Mouse (Mus musculus) embryonic facial prominence, embryonic 11.5 days (tissue): ENCODE measurements around the gene Cutc. TPM values are rescaled to one million over a fixed set of nuclear protein-coding genes. Genes with fewer than 3 reads are reported as not detected.
A peak's percentile ranks its signal among the peaks of the same experiment; 100 is the strongest.

Experiments
- ATAC-seq: fragments of 200-750 bp; cut with Nextera tagmentation; replicated peaks from 2 replicates; pipeline ENCODE4 v1.8.0; 2017; ENCODE audit warnings: low read depth; ENCODE audit not compliant: insufficient number of reproducible peaks, low FRiP score, low TSS enrichment
- DNase-seq: peaks from one replicate; pipeline ENCODE4 v3.0.0-alpha.2; 2015; ENCODE audit warnings: low spot score
- H3K27ac ChIP-seq: fragments of 300-500 bp; sonication (generic); replicated peaks from 2 replicates; pipeline ENCODE4 v1.5.1; 2014; ENCODE audit warnings: mild to moderate bottlenecking, low read depth, low read length, control low read depth
- H3K27me3 ChIP-seq: fragments of 300-500 bp; sonication (generic); 2 replicates; pipeline ENCODE4 v1.6.1; 2014; ENCODE audit warnings: mild to moderate bottlenecking, low read length, moderate library complexity, mixed read lengths; ENCODE audit not compliant: control insufficient read depth, insufficient read depth
- H3K36me3 ChIP-seq: fragments of 300-500 bp; sonication (generic); replicated peaks from 2 replicates; pipeline ENCODE4 v1.6.1; 2014; ENCODE audit warnings: low read depth, mild to moderate bottlenecking, low read length, moderate library complexity, mixed read lengths; ENCODE audit not compliant: control insufficient read depth, insufficient read depth
- H3K4me1 ChIP-seq: fragments of 300-500 bp; sonication (generic); 2 replicates; pipeline ENCODE4 v1.6.1; 2014; ENCODE audit warnings: low read length, mixed read lengths; ENCODE audit not compliant: control insufficient read depth, insufficient read depth
- H3K4me2 ChIP-seq: fragments of 300-500 bp; sonication (generic); 2 replicates; pipeline ENCODE4 v1.6.1; 2014; ENCODE audit warnings: low read depth, mild to moderate bottlenecking, control low read depth, low read length, moderate library complexity
- H3K4me3 ChIP-seq: fragments of 300-500 bp; sonication (generic); 2 replicates; pipeline ENCODE4 v1.5.1; 2014; ENCODE audit warnings: low read depth, low read length, control low read depth
- H3K9ac ChIP-seq: fragments of 300-500 bp; sonication (generic); replicated peaks from 2 replicates; pipeline ENCODE4 v1.6.1; 2014; ENCODE audit warnings: mild to moderate bottlenecking, control low read depth, low read length
- H3K9me3 ChIP-seq: fragments of 300-500 bp; sonication (generic); replicated peaks from 2 replicates; pipeline ENCODE4 v1.6.1; 2016; ENCODE audit warnings: mild to moderate bottlenecking, low read length, inconsistent platforms, mixed read lengths; ENCODE audit not compliant: control insufficient read depth
- WGBS: fragments of 180-500 bp; shearing (Covaris S2); extraction: QIAGEN DNeasy Blood & Tissue Kit; methylation state at CpG from one replicate; pipeline ENCODE4 v1.1.7; 2014; 5-methylcytosine and 5-hydroxymethylcytosine counted together
- polyA plus RNA-seq: library from polyadenylated mRNA; unstranded; fragments of >200 nt; fragmentation: Nextera tagmentation; extraction: Ambion mirVana; gene quantifications from 2 replicates; pipeline ENCODE4 v1.2.1, GENCODE M21; 2014

The Cutc gene
- polyA plus RNA-seq, 1 experiment from 2014 or later = 15.0 TPM

GRCm38 (mm10) chr19:43720061-43720460 is 32.7 kb upstream of the Cutc start:
- Histone ChIP-seq H3K9ac (no peak overlapping the region), H3K4me3 (no peak overlapping the region), H3K4me2 (no peak overlapping the region), H3K9me3 (no peaks in the 10 kb centered on the region), H3K4me1 (no peaks in the 10 kb centered on the region), H3K27me3 (no peaks in the 10 kb centered on the region), H3K36me3 (no peaks in the 10 kb centered on the region; the same call in 1 of the 2 replicates), H3K27ac (no peak overlapping the region)
- DNase-seq (no peak), ATAC-seq (no peak)
- 94% methylated on average over 11 of the region's 11 CpGs for WGBS

- ATAC-seq = no peak
- Histone ChIP-seq H3K4me1 (no peaks in the 10 kb centered on the region), H3K4me3 (no peak overlapping the region), H3K9ac (no peak overlapping the region), H3K4me2 (no peak overlapping the region), H3K36me3 (no peaks in the 10 kb centered on the region; the same call in 1 of the 2 replicates), H3K27me3 (no peaks in the 10 kb centered on the region), H3K27ac (no peak overlapping the region), H3K9me3 (no peaks in the 10 kb centered on the region)
- no peak for DNase-seq
- WGBS = 76% methylated on average over 7 of the region's 8 CpGs
These were observed 29.9 kb upstream of the Cutc start for GRCm38 (mm10) chr19:43722891-43723290.

DNA sequence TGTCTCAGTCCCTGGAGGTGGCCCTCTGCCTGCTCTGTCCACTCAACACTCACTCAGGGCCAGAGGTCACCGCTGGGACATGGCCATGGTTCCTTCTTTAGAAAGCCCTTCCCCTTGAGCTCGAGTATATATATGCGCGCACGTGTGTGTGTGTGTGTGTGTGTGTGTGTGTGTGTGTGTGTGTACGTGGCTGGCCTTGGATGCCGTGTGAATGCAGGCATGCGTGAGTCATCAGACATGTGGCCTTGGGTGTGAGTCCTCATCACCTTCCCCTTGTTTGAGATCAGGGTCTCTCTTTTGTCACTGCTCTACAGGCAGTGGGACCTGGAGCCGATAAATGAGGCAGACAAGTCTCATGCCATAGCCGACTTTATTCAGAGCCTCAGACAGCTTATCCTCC is 29.3 kb upstream of the Cutc start:
- WGBS = 81% methylated on average over 10 of the region's 10 CpGs
- no peaks in the 10 kb centered on the region for H3K9me3 ChIP-seq
- H3K27ac ChIP-seq = no peak overlapping the region
- DNase-seq (no peak), ATAC-seq (no peak)
- no peak overlapping the region for H3K4me3 ChIP-seq
- H3K9ac ChIP-seq = no peak overlapping the region
- no peaks in the 10 kb centered on the region; the same call in 1 of the 2 replicates for H3K36me3 ChIP-seq
- no peaks in the 10 kb centered on the region for H3K4me1 ChIP-seq
- H3K27me3 ChIP-seq = no peaks in the 10 kb centered on the region
- no peak overlapping the region for H3K4me2 ChIP-seq

- Histone ChIP-seq H3K36me3 (no peaks in the 10 kb centered on the region; the same call in 1 of the 2 replicates), H3K4me2 (no peak overlapping the region), H3K4me3 (no peak overlapping the region), H3K9me3 (no peaks in the 10 kb centered on the region), H3K27me3 (no peaks in the 10 kb centered on the region), H3K4me1 (no peaks in the 10 kb centered on the region), H3K9ac (no peak overlapping the region), H3K27ac (no peak overlapping the region)
- DNase-seq (no peak), ATAC-seq (no peak)
- WGBS = 92% methylated on average over 20 of the region's 20 CpGs
These were observed 28.6 kb upstream of the Cutc start for GRCm38 (mm10) chr19:43724194-43724593.

DNA sequence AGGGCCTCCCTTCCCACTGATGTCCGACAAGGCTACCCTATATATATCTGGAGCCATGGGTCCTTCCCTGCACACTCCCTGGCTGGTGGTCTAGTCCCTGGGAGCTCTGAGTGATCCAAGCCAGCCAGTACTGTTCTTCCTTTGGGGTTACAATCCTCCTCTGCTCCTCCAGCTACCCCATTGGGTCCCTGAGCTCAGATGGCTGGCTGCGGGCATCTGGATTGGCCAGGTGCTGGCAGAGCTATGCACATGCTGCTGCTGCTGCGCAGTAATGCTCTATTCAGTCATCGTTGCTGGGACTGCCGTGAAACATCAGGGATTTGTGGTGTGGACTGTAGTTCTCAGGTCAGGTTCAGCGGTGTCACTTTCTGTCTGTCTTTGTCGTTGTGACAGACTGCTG is 28.0 kb upstream of the Cutc start:
- Histone ChIP-seq H3K4me1 (no peaks in the 10 kb centered on the region), H3K27ac (no peak overlapping the region), H3K36me3 (no peaks in the 10 kb centered on the region; the same call in 1 of the 2 replicates), H3K4me2 (no peak overlapping the region), H3K9me3 (no peaks in the 10 kb centered on the region), H3K4me3 (no peak overlapping the region), H3K9ac (no peak overlapping the region), H3K27me3 (no peaks in the 10 kb centered on the region)
- DNase-seq (no peak), ATAC-seq (peak; percentile 34; the same call in 1 of the 2 replicates)
- 87% methylated on average over 7 of the region's 7 CpGs for WGBS

DNA sequence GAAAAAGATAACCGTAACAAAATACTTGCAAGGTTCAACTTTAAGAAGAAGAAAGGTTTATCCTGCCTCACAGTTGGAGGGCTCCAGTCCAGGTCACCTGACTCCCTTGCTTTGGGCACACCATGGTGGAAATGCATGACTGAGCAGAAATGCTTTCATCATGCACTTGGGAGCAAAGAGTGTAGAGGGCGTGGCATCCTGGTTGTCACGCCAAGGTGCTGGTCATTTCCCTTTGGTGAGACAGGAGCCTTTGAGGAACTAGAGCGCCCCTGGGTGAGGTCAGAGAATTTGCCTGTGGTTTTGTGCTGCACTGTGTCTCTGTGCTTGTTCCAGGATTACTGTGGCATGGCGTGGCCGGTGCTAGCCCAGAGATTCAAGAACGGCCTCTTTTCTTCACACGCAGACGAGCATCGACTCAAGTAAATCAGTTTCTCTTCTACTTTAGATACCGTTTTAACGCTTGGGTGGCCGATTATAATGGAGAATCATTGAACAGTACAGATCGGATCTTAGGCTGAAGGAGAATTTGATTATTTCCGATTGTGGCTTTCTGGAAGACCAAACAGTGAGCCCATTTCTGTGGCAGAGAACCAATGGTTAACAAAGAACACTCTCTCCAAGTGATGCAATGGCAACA is 26.2 kb upstream of the Cutc start:
- ATAC-seq (no peak), DNase-seq (no peak)
- H3K36me3 ChIP-seq = no peaks in the 10 kb centered on the region; the same call in 1 of the 2 replicates
- H3K27me3 ChIP-seq = no peaks in the 10 kb centered on the region
- no peak overlapping the region for H3K27ac ChIP-seq
- H3K9me3 ChIP-seq = no peaks in the 10 kb centered on the region
- no peaks in the 10 kb centered on the region for H3K4me1 ChIP-seq
- no peak overlapping the region for H3K4me3 ChIP-seq
- H3K9ac ChIP-seq = no peak overlapping the region
- WGBS = 91% methylated on average over 15 of the region's 15 CpGs
- H3K4me2 ChIP-seq = no peak overlapping the region

DNA sequence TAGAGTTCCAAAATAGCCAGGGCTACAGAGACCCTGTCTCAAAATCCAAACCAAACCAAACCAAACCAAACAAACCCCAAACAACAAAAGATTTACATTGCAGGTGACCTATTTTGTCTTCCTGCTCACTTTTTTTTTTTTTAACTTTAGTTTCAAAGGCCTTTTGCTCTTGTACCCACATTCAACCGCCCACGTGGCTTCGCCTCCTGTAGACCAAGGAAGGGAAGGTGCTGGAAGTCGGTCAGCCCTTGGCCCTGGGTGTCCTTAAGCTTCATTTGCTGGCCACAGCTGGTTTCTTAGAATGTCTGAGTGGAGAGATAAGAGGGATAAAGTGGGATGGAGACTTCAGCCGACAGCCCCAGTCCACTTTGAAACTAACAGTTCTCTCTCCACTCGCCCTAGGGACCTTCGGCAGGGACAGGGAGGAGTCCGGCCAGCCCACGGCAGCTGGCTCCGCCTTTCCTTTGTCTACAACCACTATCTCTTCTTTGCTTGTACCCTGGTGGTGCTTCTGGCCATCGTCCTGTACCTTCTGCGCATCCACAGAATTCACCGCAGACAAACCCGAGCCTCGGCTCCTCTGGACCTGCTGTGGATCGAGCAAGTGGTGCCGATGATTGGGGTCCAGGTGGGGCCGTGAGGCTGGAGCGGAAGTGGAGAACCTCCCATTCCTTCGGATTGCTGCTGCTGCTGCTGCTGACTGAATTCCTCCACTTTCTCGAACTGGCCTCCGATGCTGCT is 23.3 kb upstream of the Cutc start:
- peak; percentile 39 for DNase-seq
- peak overlapping the region; percentile 5 for H3K27ac ChIP-seq
- no peaks in the 10 kb centered on the region; the same call in none of the 2 replicates for H3K36me3 ChIP-seq

GRCm38 (mm10) chr19:43730037-43730428 is 22.8 kb upstream of the Cutc start:
- ATAC-seq (no peak), DNase-seq (peak; percentile 61)
- no peaks in the 10 kb centered on the region for H3K4me1 ChIP-seq
- H3K27ac ChIP-seq = peak overlapping the region; percentile 5; the same call in 1 of the 2 replicates
- 22% methylated on average over 8 of the region's 8 CpGs for WGBS
- H3K9me3 ChIP-seq = no peaks in the 10 kb centered on the region
- no peaks in the 10 kb centered on the region for H3K27me3 ChIP-seq
- peak overlapping the region; percentile 68 for H3K9ac ChIP-seq
- H3K4me3 ChIP-seq = peak overlapping the region; percentile 18
- no peaks in the 10 kb centered on the region; the same call in none of the 2 replicates for H3K36me3 ChIP-seq
- peak overlapping the region; percentile 35 for H3K4me2 ChIP-seq

More for the DNA sequence above, 23.3 kb upstream of the Cutc start:
- H3K9ac ChIP-seq = peak overlapping the region; percentile 68
- H3K4me1 ChIP-seq = no peaks in the 10 kb centered on the region
- peak overlapping the region; percentile 18 for H3K4me3 ChIP-seq
- no peaks in the 10 kb centered on the region for H3K27me3 ChIP-seq
- peak overlapping the region; percentile 35 for H3K4me2 ChIP-seq
- peak; percentile 56; the same call in 1 of the 2 replicates for ATAC-seq
- no peaks in the 10 kb centered on the region for H3K9me3 ChIP-seq
- 35% methylated on average over 22 of the region's 22 CpGs for WGBS
